Mouse (Mus musculus): ENCODE measurements around the gene Mbd6. TPM values are rescaled to one million over a fixed set of nuclear protein-coding genes. Genes with fewer than 3 reads are reported as not detected.
"Not testable (repeated sequence)": the region's sequence is repeated elsewhere in the genome, so short reads cannot be mapped to it uniquely, and the experiment has no call there.

Mbd6 gene
- total RNA-seq, 2 experiments from 2014 or later, result 41.7 to 43.2 TPM

DNA sequence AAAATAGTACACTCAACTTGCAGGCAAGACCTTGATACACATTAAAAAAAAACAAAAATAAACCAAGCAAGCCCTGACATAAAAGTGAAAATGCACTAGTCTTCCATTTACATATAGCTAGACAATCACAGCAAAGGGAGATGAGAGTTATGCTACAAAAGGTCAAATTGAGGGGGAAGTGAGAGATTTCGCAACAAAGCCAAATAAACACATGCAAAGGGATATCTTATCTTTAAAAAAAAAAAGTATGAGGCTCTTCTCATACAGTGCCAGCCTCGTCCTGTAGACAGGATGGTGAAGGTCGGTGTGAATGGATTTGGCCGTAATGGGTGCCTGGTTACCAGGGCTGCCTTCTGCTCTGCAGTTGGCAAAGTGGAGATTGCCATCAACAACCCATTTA, 24.0 kb upstream of the Mbd6 start:
- DNase-seq, result no peak

DNA sequence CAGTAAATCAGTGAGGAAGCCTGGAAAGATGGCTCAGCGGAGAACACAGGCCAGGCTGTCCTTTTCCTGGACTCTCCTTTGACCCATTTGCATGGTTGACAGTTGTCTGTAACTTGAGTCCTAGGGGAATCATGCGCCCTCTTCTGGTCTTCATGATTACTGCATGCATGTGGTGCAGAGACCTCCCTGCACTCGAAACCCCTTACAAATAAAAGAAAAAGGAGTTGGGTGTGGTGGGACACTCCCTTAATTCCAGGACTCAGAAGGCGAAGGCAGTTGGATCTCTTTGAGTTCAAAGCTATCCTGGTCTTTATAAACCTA, 23.5 kb upstream of the Mbd6 start:
- DNase-seq, result peak; percentile 89

- DNase-seq, result peak; percentile 94
These were observed 22.9 kb upstream of the Mbd6 start, which contains the start of gene Mars for GRCm38 (mm10) chr10:127311476-127312355. Mars (minus strand) TSS chr10:127311786.

GRCm38 (mm10) chr10:127310523-127311475, 22.0 kb upstream of the Mbd6 start:
- DNase-seq, result peak; percentile 55

GRCm38 (mm10) chr10:127309167-127309566, 20.3 kb upstream of the Mbd6 start:
- not testable (repeated sequence) for DNase-seq

DNA sequence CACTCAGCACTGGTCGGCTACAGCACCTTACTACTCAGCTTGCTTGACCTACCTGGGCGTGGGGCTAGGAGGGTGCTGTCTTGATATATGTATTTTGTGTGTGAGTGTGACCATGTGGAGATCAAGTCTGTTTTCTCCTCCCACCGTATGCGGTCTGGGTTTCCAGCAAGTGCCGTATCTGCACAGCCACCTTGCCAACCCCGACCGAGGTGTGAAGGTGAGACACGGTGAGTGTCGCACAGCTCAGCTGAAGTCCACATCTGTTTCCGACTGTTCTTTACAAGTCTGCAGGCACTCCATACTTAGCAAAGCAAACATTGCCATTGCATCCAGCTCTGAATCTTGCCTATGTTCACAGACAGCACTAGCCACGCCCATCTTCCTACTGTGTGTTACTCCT, 14.3 kb upstream of the Mbd6 start:
- DNase-seq, result no peak

GRCm38 (mm10) chr10:127300361-127300760, 11.5 kb upstream of the Mbd6 start:
- DNase-seq, result no peak

DNA sequence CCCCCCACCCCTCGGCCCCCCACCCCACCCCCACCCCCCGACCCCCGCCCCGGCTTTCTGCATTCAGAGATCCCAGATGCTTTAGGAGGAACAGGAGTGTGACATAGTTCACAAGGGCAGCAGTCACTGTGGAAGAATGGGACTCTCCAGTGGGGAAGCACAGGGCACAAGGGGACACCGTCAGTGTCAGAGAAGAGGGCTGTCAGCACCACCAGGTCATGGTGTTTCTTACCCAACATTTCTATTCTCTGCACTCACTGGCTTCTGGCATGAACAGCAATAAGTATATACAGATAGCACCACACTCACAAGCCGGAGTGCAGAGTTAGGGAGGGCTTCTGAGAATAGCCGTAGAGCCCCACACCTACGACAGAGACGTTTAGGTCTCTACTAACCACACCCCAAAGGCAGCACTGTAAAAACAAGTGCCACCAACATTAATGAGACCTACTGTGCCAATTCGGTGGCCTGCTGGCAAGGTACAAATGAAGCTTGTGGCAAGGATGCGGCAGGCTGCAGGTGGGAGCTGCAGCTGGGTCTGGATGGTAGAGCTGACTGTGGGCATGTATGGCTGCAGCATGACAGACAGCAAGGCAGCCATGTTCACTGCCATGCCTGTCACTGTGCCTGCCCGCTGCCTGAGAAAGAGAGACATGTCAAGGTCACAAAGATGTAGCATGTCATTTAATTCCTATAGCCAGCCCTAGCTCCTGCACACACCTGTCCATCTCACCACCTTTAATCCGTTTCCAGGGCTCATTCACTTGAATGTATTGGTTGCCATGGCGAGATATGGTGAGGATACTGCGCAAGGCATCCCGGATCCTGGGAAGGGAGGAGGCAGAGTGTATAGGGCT, 8.4 kb upstream of the Mbd6 start:
- no peak for DNase-seq

DNA sequence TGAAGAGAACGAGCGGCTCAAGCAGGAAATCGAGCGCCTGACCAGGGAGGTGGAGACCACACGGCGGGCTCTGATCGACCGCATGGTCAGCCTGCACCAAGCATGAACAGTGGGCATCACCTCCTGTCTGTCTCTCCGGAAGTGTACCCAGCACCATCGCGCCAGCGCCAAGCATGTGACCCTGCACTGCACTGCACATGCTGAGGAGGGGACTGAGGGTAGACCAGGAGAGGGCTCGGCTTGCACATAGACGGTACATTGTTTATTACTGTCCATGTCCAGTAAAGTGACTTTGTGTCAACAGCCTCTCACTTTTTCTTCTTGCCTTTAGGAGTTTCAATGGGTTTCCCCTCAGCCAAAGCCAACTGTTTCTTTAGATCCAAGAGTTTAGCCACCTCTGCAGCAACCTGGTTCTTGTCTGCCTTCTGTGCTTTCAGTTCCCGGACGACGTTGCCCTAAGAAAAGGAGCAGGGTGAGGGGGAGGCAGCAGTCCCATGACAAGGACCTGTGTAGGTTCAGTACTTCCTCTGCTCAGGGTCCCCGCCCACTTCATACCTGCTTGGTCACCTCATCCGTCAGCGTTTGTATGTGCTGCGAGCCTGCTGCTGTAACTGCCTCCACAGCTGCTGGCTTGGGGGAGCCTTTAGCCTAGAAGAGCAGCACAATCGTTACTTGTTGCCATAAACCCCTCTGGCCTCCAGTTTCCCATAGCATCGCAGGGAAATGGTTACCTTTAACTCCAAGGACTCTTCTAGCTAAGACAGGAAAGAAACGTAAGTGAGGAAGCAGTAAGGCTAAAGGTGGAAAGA, 7.4 kb upstream of the Mbd6 start:
- no peak for DNase-seq

GRCm38 (mm10) chr10:127294895-127295510, 6.2 kb upstream of the Mbd6 start:
- no peak for DNase-seq

DNA sequence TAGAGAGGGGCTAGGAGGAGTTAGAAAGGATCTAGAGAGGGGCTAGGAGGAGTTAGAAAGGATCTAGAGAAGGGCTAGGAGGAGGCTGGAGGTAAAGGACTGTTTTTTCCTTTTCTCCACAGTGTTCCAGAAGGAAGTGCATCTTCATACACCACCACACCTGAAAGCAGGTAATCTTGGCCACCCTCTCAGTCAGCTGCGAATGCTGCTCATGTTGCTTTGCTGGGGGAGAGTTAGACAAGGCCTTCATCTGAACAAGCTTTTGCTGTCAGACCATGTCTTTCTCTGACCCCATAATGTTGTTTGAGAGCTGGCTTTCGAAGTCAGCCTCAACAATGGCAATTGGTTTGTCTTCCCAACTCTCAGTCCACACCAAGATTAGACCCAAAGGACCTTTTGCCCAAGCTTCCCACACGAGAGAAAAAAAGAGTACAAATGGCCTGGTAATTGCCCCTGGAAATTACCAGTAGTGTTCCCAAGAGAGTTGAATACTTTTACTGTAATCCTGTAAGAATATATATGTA, 4.8 kb upstream of the Mbd6 start:
- DNase-seq, result no peak

- no peak for DNase-seq
These were observed 4.2 kb upstream of the Mbd6 start for GRCm38 (mm10) chr10:127292987-127293538.

GRCm38 (mm10) chr10:127291881-127292638, 3.2 kb upstream of the Mbd6 start:
- DNase-seq, result no peak

- DNase-seq, result peak; percentile 69
These were observed 2.4 kb upstream of the Mbd6 start for GRCm38 (mm10) chr10:127290930-127291880.

GRCm38 (mm10) chr10:127290307-127290929, 1.6 kb upstream of the Mbd6 start:
- DNase-seq, result peak; percentile 100

DNA sequence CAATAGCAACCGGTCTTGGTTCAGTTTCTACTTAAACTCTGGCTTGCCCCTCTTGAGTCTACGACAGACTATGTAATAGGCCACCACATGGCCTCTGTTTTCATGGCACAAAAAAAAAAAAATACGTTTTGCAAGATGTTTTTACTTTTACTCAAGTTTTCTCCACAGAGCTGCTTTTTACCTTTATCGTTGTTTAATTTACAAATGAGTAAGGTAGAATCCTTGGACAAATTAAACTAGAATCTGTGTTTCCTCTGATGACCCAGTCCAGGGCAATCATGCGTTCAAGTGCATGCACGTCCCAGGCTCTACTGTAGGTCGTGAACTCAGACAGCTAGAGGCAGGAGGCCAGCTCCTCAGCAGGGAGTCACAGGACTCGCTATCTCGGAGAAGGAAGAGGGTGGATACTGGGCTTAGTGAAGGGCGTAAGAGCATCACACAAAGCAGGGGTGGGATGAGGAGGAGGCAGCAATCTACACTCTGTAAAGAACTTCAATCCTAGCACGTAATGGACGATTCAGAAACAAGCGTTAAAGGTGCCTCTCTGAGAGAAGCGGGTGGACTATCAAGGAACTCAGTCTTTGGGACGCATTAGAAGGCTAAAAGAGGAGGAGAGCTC, 864 bp upstream of the Mbd6 start:
- peak; percentile 71 for DNase-seq

- peak; percentile 68 for DNase-seq
These were observed 454 bp downstream of the Mbd6 start for GRCm38 (mm10) chr10:127288328-127288799.

All from heart, postnatal 4 days (tissue).